Mouse (Mus musculus) lung, postnatal 0 days (tissue): ENCODE data around the gene Ccl22. TPM values are rescaled to one million over a fixed set of nuclear protein-coding genes. Genes with fewer than 3 reads are reported as not detected.

ENCODE experiments used
- ATAC-seq: fragments of 200-750 bp; cut with Nextera tagmentation; 2 replicates; pipeline ENCODE4 v1.8.0; 2017; ENCODE audit warnings: moderate library complexity
- DNase-seq: peaks from one replicate; pipeline ENCODE4 v3.0.0-alpha.2; 2016; ENCODE audit warnings: low spot score
- H3K27ac ChIP-seq: fragments of 300-500 bp; sonication (generic); 2 replicates; pipeline ENCODE4 v1.5.1; 2014; ENCODE audit warnings: antibody characterized with exemption, mild to moderate bottlenecking, low read length, mixed read lengths
- H3K27me3 ChIP-seq: fragments of 300-500 bp; sonication (generic); replicated peaks from 2 replicates; pipeline ENCODE4 v1.6.1; 2014; ENCODE audit warnings: low read length, mixed read lengths; ENCODE audit not compliant: insufficient read depth
- H3K36me3 ChIP-seq: fragments of 300-500 bp; sonication (generic); 2 replicates; pipeline ENCODE4 v1.6.1; 2014; ENCODE audit warnings: low read length, mixed read lengths; ENCODE audit not compliant: insufficient read depth
- H3K4me1 ChIP-seq: fragments of 300-500 bp; sonication (generic); 2 replicates; pipeline ENCODE4 v1.6.1; 2014; ENCODE audit warnings: antibody characterized with exemption, low read depth, low read length, mixed read lengths; ENCODE audit not compliant: insufficient read depth
- H3K4me2 ChIP-seq: fragments of 300-500 bp; sonication (generic); replicated peaks from 2 replicates; pipeline ENCODE4 v1.6.1; 2014; ENCODE audit warnings: low read depth, mild to moderate bottlenecking, low read length, moderate library complexity, mixed read lengths
- H3K4me3 ChIP-seq: fragments of 300-500 bp; sonication (generic); 2 replicates; pipeline ENCODE4 v1.5.1; 2014; ENCODE audit warnings: low read depth, low read length
- H3K9ac ChIP-seq: fragments of 300-500 bp; sonication (generic); replicated peaks from 2 replicates; pipeline ENCODE4 v1.6.1; 2014; ENCODE audit warnings: low read depth, mild to moderate bottlenecking
- H3K9me3 ChIP-seq: fragments of 300-500 bp; sonication (generic); 2 replicates; pipeline ENCODE4 v1.6.1; 2016; ENCODE audit warnings: low read length, mixed read lengths
- CTCF ChIP-seq: IDR thresholded peaks from 2 replicates; pipeline ENCODE4 v1.5.1; 2016; ENCODE audit warnings: antibody characterized with exemption, mild to moderate bottlenecking
- EP300 ChIP-seq: IDR thresholded peaks from 2 replicates; pipeline ENCODE4 v1.6.1; 2016; ENCODE audit warnings: antibody characterized with exemption, mild to moderate bottlenecking, control low read depth
- WGBS: fragments of 180-500 bp; shearing (Covaris S2); extraction: QIAGEN DNeasy Blood & Tissue Kit; methylation state at CpG from one replicate; pipeline ENCODE4 v1.1.7; 2014; 5-methylcytosine and 5-hydroxymethylcytosine counted together
- polyA plus RNA-seq: library from polyadenylated mRNA; unstranded; fragments of >200 nt; fragmentation: Nextera tagmentation; extraction: Ambion mirVana; gene quantifications from 2 replicates; pipeline ENCODE4 v1.2.1, GENCODE M21; 2015

The Ccl22 gene
- polyA plus RNA-seq, 1 experiment from 2014 or later = 0.45 TPM

- Histone ChIP-seq H3K9me3 (no peaks in the 10 kb centered on the region), H3K36me3 (no peaks in the 10 kb centered on the region), H3K27ac (no peak overlapping the region), H3K27me3 (no peaks in the 10 kb centered on the region), H3K4me2 (no peak overlapping the region), H3K9ac (no peak overlapping the region), H3K4me3 (no peak overlapping the region), H3K4me1 (no peaks in the 10 kb centered on the region)
- no peak for DNase-seq
- WGBS = 63% methylated on average over 5 of the region's 5 CpGs
- peak; percentile 62 for ATAC-seq
- TF ChIP-seq EP300 = no peak
- no peak for TF ChIP-seq CTCF
These were observed 19.4 kb upstream of the Ccl22 start for GRCm38 (mm10) chr8:94725998-94726397.

DNA sequence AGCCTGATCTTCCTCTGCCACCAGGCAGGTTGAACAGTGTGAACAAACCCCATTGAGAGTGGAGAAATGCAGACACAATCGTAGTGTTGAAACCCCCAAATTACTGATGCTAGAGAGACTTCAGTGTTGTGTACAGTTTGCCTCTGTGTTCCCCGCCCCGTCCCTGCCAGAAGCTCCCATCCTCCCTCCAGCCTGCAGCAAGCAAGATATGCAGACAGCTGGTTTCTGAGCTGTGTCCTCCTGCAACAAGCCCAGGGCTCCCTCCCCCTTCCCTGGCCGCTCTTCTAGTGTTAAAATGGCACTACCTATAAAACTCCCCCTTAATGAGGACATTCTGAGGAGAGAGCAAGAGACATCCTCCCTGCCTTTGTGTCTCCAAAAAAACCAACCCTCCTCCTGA lies 16.1 kb upstream of the Ccl22 start:
- TF ChIP-seq EP300 (no peak), CTCF (no peak)
- no peak overlapping the region for H3K4me3 ChIP-seq
- H3K27ac ChIP-seq = no peak overlapping the region
- H3K4me1 ChIP-seq = no peaks in the 10 kb centered on the region
- no peak overlapping the region for H3K9ac ChIP-seq
- DNase-seq (no peak), ATAC-seq (no peak)
- H3K27me3 ChIP-seq = no peaks in the 10 kb centered on the region
- H3K9me3 ChIP-seq = no peaks in the 10 kb centered on the region
- WGBS = 73% methylated on average over 4 of the region's 4 CpGs
- H3K4me2 ChIP-seq = no peak overlapping the region
- no peaks in the 10 kb centered on the region for H3K36me3 ChIP-seq

- Histone ChIP-seq H3K9ac (no peak overlapping the region), H3K9me3 (no peaks in the 10 kb centered on the region), H3K4me2 (no peak overlapping the region), H3K36me3 (no peaks in the 10 kb centered on the region), H3K27me3 (no peaks in the 10 kb centered on the region), H3K4me3 (no peak overlapping the region), H3K4me1 (no peaks in the 10 kb centered on the region), H3K27ac (no peak overlapping the region)
- ATAC-seq (peak; percentile 52), DNase-seq (no peak)
- WGBS = 65% methylated on average over 5 of the region's 5 CpGs
- no peak for TF ChIP-seq CTCF
- no peak for TF ChIP-seq EP300
These were observed 11.4 kb upstream of the Ccl22 start for GRCm38 (mm10) chr8:94733821-94734465.

DNA sequence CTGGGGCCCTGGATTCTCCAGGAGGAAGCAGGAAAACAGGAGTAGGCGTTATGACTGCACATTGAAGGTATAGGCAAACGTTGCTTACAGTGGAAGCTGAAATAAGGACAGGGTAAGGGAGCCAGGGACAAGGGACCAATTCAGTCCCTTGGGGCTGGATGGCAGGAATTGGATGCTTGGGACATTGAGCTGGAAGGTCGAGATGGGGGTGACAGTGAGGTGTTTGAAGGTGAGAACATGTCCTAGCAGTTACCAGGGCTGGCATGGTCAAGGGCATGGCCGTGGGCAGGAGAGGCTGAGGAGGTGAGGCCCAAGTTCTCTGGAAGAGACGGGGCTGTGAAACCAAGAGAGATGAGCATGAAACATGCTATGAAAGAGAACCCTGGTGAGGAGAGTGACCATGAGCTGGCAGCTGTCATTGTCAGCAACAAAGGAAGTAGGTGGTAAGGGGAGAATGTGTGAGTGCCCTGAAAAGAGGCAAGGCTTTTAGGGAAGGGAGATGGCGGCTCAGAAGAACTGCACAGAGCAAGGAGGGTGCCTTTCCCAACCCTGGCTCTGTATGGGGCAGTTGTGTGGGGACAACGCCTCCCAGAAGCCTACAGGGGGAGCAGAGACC lies 10.5 kb upstream of the Ccl22 start:
- Histone ChIP-seq H3K27ac (no peak overlapping the region), H3K9me3 (no peaks in the 10 kb centered on the region), H3K27me3 (no peaks in the 10 kb centered on the region), H3K4me3 (no peak overlapping the region), H3K36me3 (no peaks in the 10 kb centered on the region), H3K4me1 (no peaks in the 10 kb centered on the region), H3K9ac (no peak overlapping the region), H3K4me2 (no peak overlapping the region)
- TF ChIP-seq EP300 (no peak), CTCF (no peak)
- 77% methylated on average over 7 of the region's 7 CpGs for WGBS
- ATAC-seq = no peak
- no peak for DNase-seq

DNA sequence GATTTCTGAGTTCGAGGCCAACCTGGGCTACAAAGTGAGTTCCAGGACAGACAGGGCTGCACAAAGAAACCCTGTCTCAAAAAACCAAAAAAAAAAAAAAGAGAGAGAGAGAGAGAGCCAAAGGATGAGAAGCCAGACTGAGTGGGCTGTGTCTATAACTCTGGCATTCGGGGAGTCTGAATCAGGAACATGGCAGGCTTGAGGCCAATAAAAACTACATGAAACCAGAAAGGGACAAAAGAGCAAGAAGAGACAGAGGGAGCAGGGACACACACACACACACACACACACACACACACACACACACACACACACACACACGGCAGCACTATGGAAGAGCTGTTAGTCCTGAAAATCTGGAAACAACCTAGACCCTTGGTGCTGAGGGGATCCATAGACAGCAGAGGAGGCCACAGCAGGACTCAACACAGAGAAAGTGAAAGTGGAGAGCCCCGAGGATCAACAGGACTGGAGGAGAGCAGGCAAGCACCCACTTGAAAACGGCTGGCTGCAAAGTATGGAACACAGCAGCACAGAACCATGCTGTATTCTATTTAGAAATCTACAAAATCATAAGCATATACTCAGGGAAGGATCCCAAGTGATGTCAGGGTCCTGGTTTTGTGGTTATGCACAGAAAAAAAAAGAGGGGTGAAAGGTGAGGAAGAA lies 9.8 kb upstream of the Ccl22 start:
- ATAC-seq (peak; percentile 76; the same call in 1 of the 2 replicates), DNase-seq (peak; percentile 65)
- no peak overlapping the region for H3K9ac ChIP-seq
- H3K4me2 ChIP-seq = peak overlapping the region; percentile 22; the same call in 1 of the 2 replicates
- no peaks in the 10 kb centered on the region for H3K27me3 ChIP-seq
- no peaks in the 10 kb centered on the region for H3K36me3 ChIP-seq
- no peaks in the 10 kb centered on the region for H3K9me3 ChIP-seq
- no peak for TF ChIP-seq CTCF
- H3K27ac ChIP-seq = no peak overlapping the region; the same call in 1 of the 2 replicates
- H3K4me3 ChIP-seq = no peak overlapping the region
- 40% methylated on average over 5 of the region's 5 CpGs for WGBS
- no peaks in the 10 kb centered on the region for H3K4me1 ChIP-seq

GRCm38 (mm10) chr8:94739829-94740228 lies 5.6 kb upstream of the Ccl22 start:
- WGBS = 65% methylated on average over 6 of the region's 6 CpGs
- ATAC-seq = no peak
- H3K4me1 ChIP-seq = no peaks in the 10 kb centered on the region
- H3K9me3 ChIP-seq = no peaks in the 10 kb centered on the region
- no peak overlapping the region for H3K4me3 ChIP-seq
- no peak overlapping the region for H3K27ac ChIP-seq
- no peak for DNase-seq
- no peak overlapping the region for H3K9ac ChIP-seq
- no peak overlapping the region for H3K4me2 ChIP-seq
- no peak for TF ChIP-seq EP300
- TF ChIP-seq CTCF = no peak
- no peaks in the 10 kb centered on the region for H3K36me3 ChIP-seq
- no peaks in the 10 kb centered on the region for H3K27me3 ChIP-seq
